Mouse (Mus musculus): Measurements from ENCODE around the gene Cracr2b. TPM values are rescaled to one million over a fixed set of nuclear protein-coding genes. Genes with fewer than 3 reads are reported as not detected.

Cracr2b gene
- total and polyA plus RNA-seq, 2 experiments from 2014 or later = 5.3 to 5.9 TPM

DNA sequence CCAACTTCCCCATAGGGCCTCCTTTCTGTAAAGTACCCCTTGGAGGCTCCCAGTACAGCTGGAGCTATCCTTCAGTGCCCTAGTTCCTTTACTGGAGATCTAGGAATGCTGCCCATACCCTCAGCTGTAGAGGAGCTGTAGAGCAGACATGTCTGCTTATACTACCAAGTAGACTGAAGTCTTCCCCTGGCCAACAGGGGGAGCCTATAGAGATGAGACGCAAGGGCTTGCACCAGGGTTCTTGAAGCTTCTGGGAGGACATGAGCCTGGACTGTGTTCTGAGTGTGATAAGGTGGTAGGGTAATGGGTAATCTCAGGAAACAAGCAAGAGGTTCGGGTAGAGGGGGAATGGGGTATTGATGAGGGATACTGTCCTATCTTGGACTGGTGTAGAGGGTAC lies 30.3 kb downstream of the Cracr2b start:
- TF ChIP-seq CTCF (IDR thresholded peaks at IDR 0.05) = peak; percentile 26; the same call in 1 of the 2 replicates
- Histone ChIP-seq H3K4me2 (ENCODE audit: low read depth, low read length, poor library complexity, severe bottlenecking) (no peak overlapping the region), H3K4me1 (ENCODE audit: insufficient read depth, low read length) (no peaks in the 10 kb centered on the region), H3K27me3 (ENCODE audit: insufficient read depth, low read length) (no peaks in the 10 kb centered on the region), H3K9me3 (ENCODE audit: low read length) (no peaks in the 10 kb centered on the region), H3K27ac (ENCODE audit: low read depth, low read length) (no peak overlapping the region), H3K36me3 (ENCODE audit: insufficient read depth, low read length) (peaks cover 35% of the 10 kb centered on the region), H3K4me3 (ENCODE audit: low read depth, low read length) (no peak overlapping the region), H3K9ac (replicated peaks; ENCODE audit: low read length, poor library complexity, severe bottlenecking) (no peak overlapping the region)
- 84% methylated on average over 2 of the region's 2 CpGs for WGBS
- no peak for DNase-seq (ENCODE audit: low spot score)
- ATAC-seq (ENCODE audit: low FRiP score) = no peak

DNA sequence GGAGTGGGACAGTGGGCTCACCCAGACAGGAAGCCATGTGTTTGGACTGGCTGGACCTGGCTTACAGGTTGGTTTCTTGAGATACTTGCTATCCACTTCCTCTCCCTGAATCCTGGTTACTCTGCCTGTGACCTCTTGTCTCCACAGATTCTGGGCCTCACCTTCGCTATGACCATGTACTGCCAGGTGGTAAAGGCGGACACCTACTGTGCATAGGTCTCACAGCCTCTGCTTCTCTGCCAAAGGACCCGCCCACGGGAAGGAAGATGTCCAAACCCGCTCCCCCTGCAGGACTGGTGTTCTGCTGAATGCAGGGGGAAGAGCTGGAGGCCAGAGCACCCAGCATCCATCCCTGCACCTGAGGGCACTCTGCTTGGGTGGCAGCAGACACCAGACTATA lies 31.8 kb downstream of the Cracr2b start:
- 82% methylated on average over 5 of the region's 5 CpGs for WGBS
- Histone ChIP-seq H3K36me3 (ENCODE audit: insufficient read depth, low read length) (peaks cover 38% of the 10 kb centered on the region), H3K4me1 (ENCODE audit: insufficient read depth, low read length) (no peaks in the 10 kb centered on the region), H3K9ac (replicated peaks; ENCODE audit: low read length, poor library complexity, severe bottlenecking) (no peak overlapping the region), H3K4me2 (ENCODE audit: low read depth, low read length, poor library complexity, severe bottlenecking) (no peak overlapping the region), H3K27ac (ENCODE audit: low read depth, low read length) (no peak overlapping the region), H3K27me3 (ENCODE audit: insufficient read depth, low read length) (no peaks in the 10 kb centered on the region), H3K9me3 (ENCODE audit: low read length) (no peaks in the 10 kb centered on the region), H3K4me3 (ENCODE audit: low read depth, low read length) (no peak overlapping the region)
- no peak for DNase-seq (ENCODE audit: low spot score)
- no peak for TF ChIP-seq CTCF (IDR thresholded peaks at IDR 0.05)
- no peak for ATAC-seq (ENCODE audit: low FRiP score)

DNA sequence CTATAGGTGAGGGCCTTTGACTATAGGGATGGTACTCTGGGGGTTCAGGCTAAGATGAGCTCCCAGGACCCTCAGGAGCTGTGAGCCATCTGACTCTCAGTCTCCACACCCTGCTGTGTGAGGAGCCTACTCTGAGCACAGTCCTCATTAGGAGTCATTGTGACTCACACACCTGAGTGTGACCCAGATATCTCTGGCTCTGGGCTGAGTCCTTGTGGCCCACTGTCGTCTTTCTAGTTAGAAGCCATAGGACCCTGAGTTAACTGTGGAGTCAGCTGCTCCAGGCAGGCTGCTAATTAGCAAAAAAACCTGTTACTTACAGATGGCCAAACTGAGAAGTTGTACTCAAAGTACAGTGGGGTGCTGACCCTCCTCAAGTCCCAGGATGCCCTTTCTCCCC lies 32.8 kb downstream of the Cracr2b start:
- Histone ChIP-seq H3K36me3 (ENCODE audit: insufficient read depth, low read length) (peaks cover 39% of the 10 kb centered on the region), H3K4me3 (ENCODE audit: low read depth, low read length) (no peak overlapping the region)

DNA sequence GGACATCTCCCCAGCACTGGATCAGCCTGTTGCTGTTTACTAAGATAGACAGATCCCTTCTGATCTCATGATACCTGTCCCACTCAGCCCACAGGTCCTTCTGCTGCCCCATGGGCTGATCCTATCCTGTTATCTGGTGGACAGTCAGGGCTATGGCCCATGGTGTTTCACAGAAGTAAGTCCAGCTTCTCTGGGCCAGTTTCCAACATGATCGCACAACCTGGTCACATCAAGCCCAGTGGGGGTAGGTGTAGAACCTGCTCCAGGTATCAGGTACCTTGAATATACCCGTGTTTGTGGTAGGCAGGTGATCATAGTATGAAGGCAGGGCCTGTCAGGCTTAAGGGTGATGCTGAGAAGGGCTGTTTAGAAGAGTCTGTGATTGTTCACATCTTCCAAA lies 34.5 kb downstream of the Cracr2b start:
- DNase-seq (ENCODE audit: low spot score) (no peak), ATAC-seq (ENCODE audit: low FRiP score) (no peak)
- H3K9me3 ChIP-seq (ENCODE audit: low read length) = no peaks in the 10 kb centered on the region
- no peak overlapping the region for H3K9ac ChIP-seq (replicated peaks; ENCODE audit: low read length, poor library complexity, severe bottlenecking)
- peaks cover 50% of the 10 kb centered on the region for H3K36me3 ChIP-seq (ENCODE audit: insufficient read depth, low read length)
- no peaks in the 10 kb centered on the region for H3K27me3 ChIP-seq (ENCODE audit: insufficient read depth, low read length)
- no peak for TF ChIP-seq CTCF (IDR thresholded peaks at IDR 0.05)
- no peak overlapping the region for H3K4me2 ChIP-seq (ENCODE audit: low read depth, low read length, poor library complexity, severe bottlenecking)
- H3K27ac ChIP-seq (ENCODE audit: low read depth, low read length) = no peak overlapping the region
- H3K4me1 ChIP-seq (ENCODE audit: insufficient read depth, low read length) = no peaks in the 10 kb centered on the region
- WGBS = 85% methylated on average over 2 of the region's 2 CpGs
- no peak overlapping the region for H3K4me3 ChIP-seq (ENCODE audit: low read depth, low read length)

More for the DNA sequence above, 32.8 kb downstream of the Cracr2b start:
- no peak for TF ChIP-seq CTCF (IDR thresholded peaks at IDR 0.05)
- no peaks in the 10 kb centered on the region for H3K4me1 ChIP-seq (ENCODE audit: insufficient read depth, low read length)
- no peak overlapping the region for H3K4me2 ChIP-seq (ENCODE audit: low read depth, low read length, poor library complexity, severe bottlenecking)
- H3K9me3 ChIP-seq (ENCODE audit: low read length) = no peaks in the 10 kb centered on the region
- no peak overlapping the region for H3K27ac ChIP-seq (ENCODE audit: low read depth, low read length)
- H3K27me3 ChIP-seq (ENCODE audit: insufficient read depth, low read length) = no peaks in the 10 kb centered on the region
- ATAC-seq (ENCODE audit: low FRiP score) (no peak), DNase-seq (ENCODE audit: low spot score) (no peak)
- H3K9ac ChIP-seq (replicated peaks; ENCODE audit: low read length, poor library complexity, severe bottlenecking) = no peak overlapping the region
- WGBS = 95% methylated on average over 1 of the region's 1 CpGs

DNA sequence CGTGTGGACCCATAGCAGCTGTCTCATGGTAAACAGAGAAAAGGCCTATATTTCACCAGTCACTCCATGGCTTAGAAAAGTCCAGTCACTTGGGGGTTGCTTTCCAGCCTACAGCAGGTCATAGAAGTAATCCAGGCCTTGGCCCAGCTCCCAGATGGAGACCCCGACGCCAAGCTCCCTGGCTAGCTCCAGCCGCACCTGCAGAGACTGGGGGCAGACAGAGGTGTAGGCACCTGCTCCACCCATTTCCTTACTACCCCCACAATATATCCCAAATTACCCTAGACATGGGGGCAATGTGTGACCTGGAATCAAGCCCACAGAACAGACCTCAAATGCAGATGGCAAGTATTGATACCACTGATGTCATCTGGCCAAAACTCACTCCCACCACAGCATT lies 35.0 kb downstream of the Cracr2b start:
- 90% methylated on average over 4 of the region's 4 CpGs for WGBS
- no peak overlapping the region for H3K9ac ChIP-seq (replicated peaks; ENCODE audit: low read length, poor library complexity, severe bottlenecking)
- H3K27me3 ChIP-seq (ENCODE audit: insufficient read depth, low read length) = no peaks in the 10 kb centered on the region
- H3K27ac ChIP-seq (ENCODE audit: low read depth, low read length) = no peak overlapping the region
- H3K36me3 ChIP-seq (ENCODE audit: insufficient read depth, low read length) = peaks cover 47% of the 10 kb centered on the region
- ATAC-seq (ENCODE audit: low FRiP score) (no peak), DNase-seq (ENCODE audit: low spot score) (no peak)
- no peaks in the 10 kb centered on the region for H3K9me3 ChIP-seq (ENCODE audit: low read length)
- no peak overlapping the region for H3K4me3 ChIP-seq (ENCODE audit: low read depth, low read length)
- no peaks in the 10 kb centered on the region for H3K4me1 ChIP-seq (ENCODE audit: insufficient read depth, low read length)
- no peak for TF ChIP-seq CTCF (IDR thresholded peaks at IDR 0.05)
- no peak overlapping the region for H3K4me2 ChIP-seq (ENCODE audit: low read depth, low read length, poor library complexity, severe bottlenecking)

DNA sequence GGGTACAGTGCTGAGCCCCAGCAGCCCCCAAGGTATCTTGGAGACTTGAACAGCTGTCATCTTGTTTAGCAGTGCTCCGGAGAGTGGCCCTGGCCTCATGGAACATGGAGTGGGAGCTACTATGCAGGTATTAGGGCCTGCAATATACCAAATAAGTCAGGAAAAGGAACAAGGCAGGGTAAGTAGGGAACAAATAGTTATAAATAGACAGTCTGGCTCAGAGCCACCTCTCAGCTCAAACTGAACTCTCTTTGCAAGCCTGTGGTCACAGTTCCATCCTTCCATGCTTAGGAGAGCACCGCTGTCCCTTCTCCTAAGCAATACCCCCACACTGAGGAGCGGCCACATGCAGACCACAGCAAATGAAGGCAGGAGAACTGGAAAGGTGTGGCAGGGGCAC lies 36.7 kb downstream of the Cracr2b start:
- TF ChIP-seq CTCF (IDR thresholded peaks at IDR 0.05) = no peak
- 96% methylated on average over 3 of the region's 3 CpGs for WGBS
- no peaks in the 10 kb centered on the region for H3K4me1 ChIP-seq (ENCODE audit: insufficient read depth, low read length)
- ATAC-seq (ENCODE audit: low FRiP score) = no peak
- H3K4me3 ChIP-seq (ENCODE audit: low read depth, low read length) = no peak overlapping the region
- H3K36me3 ChIP-seq (ENCODE audit: insufficient read depth, low read length) = peaks cover 49% of the 10 kb centered on the region
- no peak for DNase-seq (ENCODE audit: low spot score)
- H3K9ac ChIP-seq (replicated peaks; ENCODE audit: low read length, poor library complexity, severe bottlenecking) = no peak overlapping the region
- no peak overlapping the region for H3K27ac ChIP-seq (ENCODE audit: low read depth, low read length)
- H3K4me2 ChIP-seq (ENCODE audit: low read depth, low read length, poor library complexity, severe bottlenecking) = no peak overlapping the region
- no peaks in the 10 kb centered on the region for H3K27me3 ChIP-seq (ENCODE audit: insufficient read depth, low read length)
- H3K9me3 ChIP-seq (ENCODE audit: low read length) = no peaks in the 10 kb centered on the region
